Mouse (Mus musculus) forebrain, embryonic 11.5 days (tissue): ENCODE measurements around the gene Ptgr2. TPM values are rescaled to one million over a fixed set of nuclear protein-coding genes. Genes with fewer than 3 reads are reported as not detected.
"Not testable (repeated sequence)": the region's sequence is repeated elsewhere in the genome, so short reads cannot be mapped to it uniquely, and the experiment has no call there.

ENCODE experiments used
- ATAC-seq: fragments of 200-750 bp; cut with Nextera tagmentation; replicated peaks from 2 replicates; pipeline ENCODE4 v1.8.0; 2017; ENCODE audit warnings: moderate TSS enrichment; ENCODE audit not compliant: low FRiP score
- DNase-seq: peaks from one replicate; pipeline ENCODE4 v3.0.0-alpha.2; 2017; ENCODE audit warnings: low spot score
- H3K27ac ChIP-seq: fragments of 300-500 bp; sonication (generic); 2 replicates; pipeline ENCODE4 v1.5.1; 2014; ENCODE audit warnings: low read depth, low read length
- H3K27me3 ChIP-seq: fragments of 300-500 bp; sonication (generic); 2 replicates; pipeline ENCODE4 v1.6.1; 2014; ENCODE audit warnings: mild to moderate bottlenecking, low read length, mixed read lengths; ENCODE audit not compliant: control insufficient read depth, insufficient read depth
- H3K36me3 ChIP-seq: fragments of 300-500 bp; sonication (generic); 2 replicates; pipeline ENCODE4 v1.6.1; 2014; ENCODE audit warnings: mild to moderate bottlenecking, low read length, moderate library complexity, mixed read lengths; ENCODE audit not compliant: control insufficient read depth, insufficient read depth
- H3K4me1 ChIP-seq: fragments of 300-500 bp; sonication (generic); replicated peaks from 2 replicates; pipeline ENCODE4 v1.6.1; 2014; ENCODE audit warnings: low read length, mixed read lengths; ENCODE audit not compliant: control insufficient read depth, insufficient read depth
- H3K4me2 ChIP-seq: fragments of 300-500 bp; sonication (generic); 2 replicates; pipeline ENCODE4 v1.6.1; 2014; ENCODE audit warnings: low read depth, mild to moderate bottlenecking, low read length, moderate library complexity, mixed read lengths; ENCODE audit not compliant: severe bottlenecking
- H3K4me3 ChIP-seq: fragments of 300-500 bp; sonication (generic); 2 replicates; pipeline ENCODE4 v1.5.1; 2014; ENCODE audit warnings: low read depth, low read length
- H3K9ac ChIP-seq: fragments of 300-500 bp; sonication (generic); 2 replicates; pipeline ENCODE4 v1.6.1; 2014; ENCODE audit warnings: low read length
- H3K9me3 ChIP-seq: fragments of 300-500 bp; sonication (generic); 2 replicates; pipeline ENCODE4 v1.6.1; 2016; ENCODE audit warnings: low read length, mixed read lengths; ENCODE audit not compliant: control insufficient read depth
- WGBS: fragments of 180-500 bp; shearing (Covaris S2); extraction: QIAGEN DNeasy Blood & Tissue Kit; methylation state at CpG from one replicate; pipeline ENCODE4 v1.1.7; 2014; 5-methylcytosine and 5-hydroxymethylcytosine counted together
- polyA plus RNA-seq: library from polyadenylated mRNA; unstranded; fragments of >200 nt; fragmentation: Nextera tagmentation; extraction: Ambion mirVana; gene quantifications from 2 replicates; pipeline ENCODE4 v1.2.1, GENCODE M21; 2014

Gene Ptgr2
- 13.8 and 14.3 TPM in 2 replicates for polyA plus RNA-seq

DNA sequence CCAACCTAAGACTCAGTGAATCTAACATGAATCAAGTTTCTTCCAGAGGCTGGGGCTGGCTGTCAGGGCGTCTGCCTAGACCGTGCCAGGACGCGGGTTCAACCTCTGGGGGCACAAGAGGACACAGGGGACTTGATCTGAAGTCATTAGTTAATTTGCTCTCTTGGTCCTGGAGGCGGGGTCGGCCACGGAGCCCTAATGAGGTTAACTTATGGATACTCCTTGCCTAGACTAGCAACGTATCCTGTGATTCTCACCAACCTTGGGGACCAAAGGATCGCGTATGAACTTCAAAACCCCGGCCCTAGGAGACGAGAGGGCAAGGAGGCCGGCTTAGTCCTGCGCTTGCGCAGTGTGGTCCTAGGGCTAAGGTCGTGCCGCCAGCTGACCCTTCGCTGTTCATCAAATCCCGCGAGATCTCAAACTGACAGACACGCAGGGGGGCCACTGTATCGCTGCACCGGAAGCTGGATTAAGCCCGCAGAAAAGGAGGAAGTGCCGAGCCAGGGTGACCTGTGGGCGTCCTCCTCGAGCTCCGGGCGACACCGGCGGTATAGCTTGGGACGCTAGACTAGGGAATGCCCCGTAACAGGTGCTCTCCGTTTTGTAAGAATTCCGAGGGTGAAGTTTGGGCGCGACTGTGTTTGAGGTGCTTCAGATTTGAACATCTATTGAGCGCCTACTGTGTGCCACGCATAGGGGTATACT is at the start of gene Ptgr2:
Ptgr2 (plus strand) TSS at position 348 of the 708 bp plus-strand sequence.
- H3K27ac ChIP-seq: no peak within 1 kb of the TSS
- peak within 1 kb of the TSS; percentile 62 for H3K9ac ChIP-seq
- under 1% methylated on average over 39 of the region's 39 CpGs for WGBS
- no peaks in the 10 kb centered on the region for H3K9me3 ChIP-seq
- H3K27me3 ChIP-seq: no peaks in the 10 kb centered on the region
- H3K4me1 ChIP-seq: peaks cover 5% of the 10 kb centered on the region; the same call in 1 of the 2 replicates
- peak within 1 kb of the TSS; percentile 71 for H3K4me2 ChIP-seq
- peak within 1 kb of the TSS; percentile 51 for H3K4me3 ChIP-seq
- DNase-seq (peak; percentile 94), ATAC-seq (peak; percentile 94)
- no peaks in the 10 kb centered on the region for H3K36me3 ChIP-seq

DNA sequence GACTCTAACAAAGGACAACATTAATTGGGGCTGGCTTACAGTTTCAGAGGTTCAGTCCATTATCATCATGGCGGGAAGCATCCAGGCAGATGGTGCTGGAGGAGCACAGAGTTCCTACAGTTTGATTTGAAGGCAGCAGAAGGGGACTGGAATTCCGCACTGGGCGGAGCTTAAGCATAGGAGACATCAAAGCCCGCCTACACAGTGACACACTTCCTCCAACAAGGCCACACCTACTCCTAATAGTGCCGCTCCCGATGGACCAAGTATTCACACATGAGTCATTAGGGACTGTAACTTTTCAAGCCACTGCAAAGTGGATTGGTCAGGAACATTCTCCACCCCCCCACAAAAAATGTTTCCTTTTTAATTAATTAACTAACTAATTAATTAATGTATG is 49.5 kb upstream of the Ptgr2 start:
- no peaks in the 10 kb centered on the region for H3K9me3 ChIP-seq
- H3K27me3 ChIP-seq: no peaks in the 10 kb centered on the region
- 90% methylated on average over 6 of the region's 6 CpGs for WGBS
- H3K4me3 ChIP-seq: no peak overlapping the region
- no peaks in the 10 kb centered on the region for H3K4me1 ChIP-seq
- H3K36me3 ChIP-seq: no peaks in the 10 kb centered on the region
- DNase-seq (no peak), ATAC-seq (no peak)
- no peak overlapping the region for H3K27ac ChIP-seq
- no peak overlapping the region for H3K4me2 ChIP-seq
- H3K9ac ChIP-seq: no peak overlapping the region

- H3K9ac ChIP-seq: no peak overlapping the region
- H3K36me3 ChIP-seq: no peaks in the 10 kb centered on the region
- H3K4me2 ChIP-seq: no peak overlapping the region
- no peak overlapping the region for H3K27ac ChIP-seq
- no peak for DNase-seq
- H3K4me3 ChIP-seq: no peak overlapping the region
- no peaks in the 10 kb centered on the region for H3K27me3 ChIP-seq
- H3K9me3 ChIP-seq: no peaks in the 10 kb centered on the region
- WGBS: 85% methylated on average over 10 of the region's 10 CpGs
- no peak for ATAC-seq
- no peaks in the 10 kb centered on the region for H3K4me1 ChIP-seq
These were observed 48.9 kb upstream of the Ptgr2 start for GRCm38 (mm10) chr12:84235981-84236752.

DNA sequence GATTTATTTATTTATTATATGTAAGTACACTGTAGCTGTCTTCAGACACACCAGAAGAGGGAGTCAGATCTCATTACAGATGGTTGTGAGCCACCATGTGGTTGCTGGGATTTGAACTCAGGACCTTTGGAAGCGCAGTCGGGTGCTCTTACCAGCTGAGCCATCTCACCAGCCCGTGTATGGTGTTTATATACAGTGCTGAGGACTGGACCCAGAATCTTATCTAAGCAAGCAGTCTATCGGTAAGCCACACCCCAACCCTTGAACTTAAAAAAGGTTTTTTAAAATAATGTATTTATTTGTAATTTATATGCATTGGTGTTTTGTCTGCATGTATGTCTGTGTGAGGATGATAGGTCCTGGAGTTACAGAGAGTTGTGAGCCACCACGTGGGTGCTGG is 48.0 kb upstream of the Ptgr2 start:
- H3K9ac ChIP-seq, ATAC-seq, DNase-seq, H3K36me3 ChIP-seq, H3K27me3 ChIP-seq, H3K4me2 ChIP-seq, H3K9me3 ChIP-seq, H3K4me3 ChIP-seq, H3K4me1 ChIP-seq, H3K27ac ChIP-seq: not testable (repeated sequence)
- 89% methylated on average over 5 of the region's 5 CpGs for WGBS

GRCm38 (mm10) chr12:84243076-84243770 is 41.8 kb upstream of the Ptgr2 start:
- Histone ChIP-seq H3K4me2 (no peak overlapping the region), H3K4me1 (no peaks in the 10 kb centered on the region), H3K4me3 (no peak overlapping the region), H3K9me3 (no peaks in the 10 kb centered on the region), H3K27me3 (no peaks in the 10 kb centered on the region), H3K27ac (no peak overlapping the region), H3K9ac (no peak overlapping the region), H3K36me3 (no peaks in the 10 kb centered on the region)
- no peak for DNase-seq
- ATAC-seq: no peak
- WGBS: 83% methylated on average over 7 of the region's 7 CpGs

GRCm38 (mm10) chr12:84245683-84246082 is 39.3 kb upstream of the Ptgr2 start:
- no peak overlapping the region for H3K4me2 ChIP-seq
- H3K36me3 ChIP-seq: no peaks in the 10 kb centered on the region
- no peak for DNase-seq
- H3K9me3 ChIP-seq: no peaks in the 10 kb centered on the region
- 67% methylated on average over 5 of the region's 5 CpGs for WGBS
- H3K27me3 ChIP-seq: no peaks in the 10 kb centered on the region
- ATAC-seq: no peak
- H3K4me1 ChIP-seq: no peaks in the 10 kb centered on the region
- H3K9ac ChIP-seq: no peak overlapping the region
- H3K4me3 ChIP-seq: no peak overlapping the region
- H3K27ac ChIP-seq: no peak overlapping the region

DNA sequence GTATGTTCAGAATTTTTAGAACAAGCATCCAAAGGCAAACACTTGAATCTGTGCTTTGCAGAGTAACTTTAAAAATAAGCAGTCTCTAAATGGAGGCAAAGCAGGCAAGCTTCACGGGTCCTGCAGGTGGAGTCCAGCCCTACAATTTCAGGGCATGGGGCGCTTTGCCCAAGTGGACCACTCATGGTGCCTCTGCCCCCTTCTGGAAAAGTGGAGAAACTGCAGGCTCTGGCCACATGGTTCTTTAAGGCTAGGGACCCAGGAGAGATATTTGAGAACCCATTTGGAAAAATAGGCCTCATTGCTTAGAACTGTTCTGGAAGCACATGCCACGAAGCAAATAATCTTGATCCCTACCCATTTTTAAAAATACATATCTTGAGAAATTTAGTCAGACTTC is 35.8 kb upstream of the Ptgr2 start:
- 3% methylated on average over 3 of the region's 3 CpGs for WGBS
- no peaks in the 10 kb centered on the region for H3K27me3 ChIP-seq
- DNase-seq: peak; percentile 83
- no peak overlapping the region for H3K9ac ChIP-seq
- H3K4me3 ChIP-seq: no peak overlapping the region
- no peak for ATAC-seq
- H3K27ac ChIP-seq: no peak overlapping the region
- H3K36me3 ChIP-seq: no peaks in the 10 kb centered on the region
- no peaks in the 10 kb centered on the region for H3K9me3 ChIP-seq
- no peaks in the 10 kb centered on the region for H3K4me1 ChIP-seq
- no peak overlapping the region for H3K4me2 ChIP-seq

GRCm38 (mm10) chr12:84252811-84253210 is 32.2 kb upstream of the Ptgr2 start:
- H3K27me3 ChIP-seq: no peaks in the 10 kb centered on the region
- H3K9me3 ChIP-seq: no peaks in the 10 kb centered on the region
- no peak overlapping the region for H3K27ac ChIP-seq
- no peak overlapping the region for H3K9ac ChIP-seq
- no peak overlapping the region for H3K4me3 ChIP-seq
- H3K4me1 ChIP-seq: no peaks in the 10 kb centered on the region
- H3K36me3 ChIP-seq: no peaks in the 10 kb centered on the region
- 92% methylated on average over 5 of the region's 5 CpGs for WGBS
- ATAC-seq: no peak
- DNase-seq: no peak
- no peak overlapping the region for H3K4me2 ChIP-seq
